Mouse (Mus musculus): ENCODE results near the gene Qk. TPM values are rescaled to one million over a fixed set of nuclear protein-coding genes. Genes with fewer than 3 reads are reported as not detected.

Qk gene
- polyA plus RNA-seq (2015; fragmentation: Nextera tagmentation; extraction: Ambion mirVana), result 25.7 and 26.1 TPM in 2 replicates

- Histone ChIP-seq H3K4me2 (peak within 1 kb of the TSS; percentile 54), H3K27me3 (no peaks in the 10 kb centered on the region), H3K9me3 (no peaks in the 10 kb centered on the region), H3K36me3 (no peaks in the 10 kb centered on the region), H3K27ac (peak within 1 kb of the TSS; percentile 99), H3K4me3 (peak within 1 kb of the TSS; percentile 85), H3K9ac (peak within 1 kb of the TSS; percentile 94), H3K4me1 (peaks cover 4% of the 10 kb centered on the region)
- WGBS, result under 1% methylated on average over 86 of the region's 86 CpGs
- ATAC-seq (ENCODE audit: insufficient number of reproducible peaks, low FRiP score, low TSS enrichment, low read depth), result peak; percentile 85
These were observed at the start of gene Qk for GRCm38 (mm10) chr17:10319685-10320455. TSS of gene Qk (minus strand) at chr17:10319854.

- Histone ChIP-seq H3K9ac (no peak overlapping the region), H3K27ac (no peak overlapping the region), H3K4me2 (no peak overlapping the region), H3K9me3 (no peaks in the 10 kb centered on the region), H3K36me3 (no peaks in the 10 kb centered on the region), H3K4me3 (no peak overlapping the region), H3K4me1 (0 out of 2 replicates have a peak, but pooled peaks cover 5% of the 10 kb centered on the region), H3K27me3 (no peaks in the 10 kb centered on the region)
- 66% methylated on average over 5 of the region's 5 CpGs for WGBS
- ATAC-seq (ENCODE audit: insufficient number of reproducible peaks, low FRiP score, low TSS enrichment, low read depth), result no peak
These were observed 47.4 kb upstream of the Qk start for GRCm38 (mm10) chr17:10367044-10367443.

- no peaks in the 10 kb centered on the region for H3K36me3 ChIP-seq
- H3K4me2 ChIP-seq, result no peak overlapping the region
- 80% methylated on average over 4 of the region's 4 CpGs for WGBS
- no peaks in the 10 kb centered on the region for H3K27me3 ChIP-seq
- no peak overlapping the region for H3K9ac ChIP-seq
- H3K4me3 ChIP-seq, result no peak overlapping the region
- no peak overlapping the region for H3K27ac ChIP-seq
- ATAC-seq (ENCODE audit: insufficient number of reproducible peaks, low FRiP score, low TSS enrichment, low read depth), result no peak
- 0 out of 2 replicates have a peak, but pooled peaks cover 5% of the 10 kb centered on the region for H3K4me1 ChIP-seq
- H3K9me3 ChIP-seq, result no peaks in the 10 kb centered on the region
These were observed 46.9 kb upstream of the Qk start for GRCm38 (mm10) chr17:10366577-10366976.

- Histone ChIP-seq H3K27ac (no peak overlapping the region), H3K4me3 (no peak overlapping the region), H3K9me3 (no peaks in the 10 kb centered on the region), H3K27me3 (no peaks in the 10 kb centered on the region), H3K4me1 (0 out of 2 replicates have a peak, but pooled peaks cover 5% of the 10 kb centered on the region), H3K4me2 (no peak overlapping the region), H3K36me3 (no peaks in the 10 kb centered on the region), H3K9ac (no peak overlapping the region)
- 61% methylated on average over 13 of the region's 13 CpGs for whole genome bisulfite sequencing
- no peak for ATAC-seq (ENCODE audit: insufficient number of reproducible peaks, low FRiP score, low TSS enrichment, low read depth)
These were observed 46.1 kb upstream of the Qk start for GRCm38 (mm10) chr17:10365501-10366482.

- Histone ChIP-seq H3K4me1 (0 out of 2 replicates have a peak, but pooled peaks cover 5% of the 10 kb centered on the region), H3K4me3 (no peak overlapping the region), H3K4me2 (no peak overlapping the region), H3K36me3 (no peaks in the 10 kb centered on the region), H3K27ac (no peak overlapping the region), H3K27me3 (no peaks in the 10 kb centered on the region), H3K9me3 (no peaks in the 10 kb centered on the region), H3K9ac (no peak overlapping the region)
- WGBS, result 70% methylated on average over 3 of the region's 3 CpGs
- ATAC-seq (ENCODE audit: insufficient number of reproducible peaks, low FRiP score, low TSS enrichment, low read depth), result no peak
These were observed 43.5 kb upstream of the Qk start for GRCm38 (mm10) chr17:10363151-10363550.

- ATAC-seq (ENCODE audit: insufficient number of reproducible peaks, low FRiP score, low TSS enrichment, low read depth), result no peak
- Histone ChIP-seq H3K4me1 (0 out of 2 replicates have a peak, but pooled peaks cover 3% of the 10 kb centered on the region), H3K27ac (no peak overlapping the region), H3K4me3 (no peak overlapping the region), H3K9ac (no peak overlapping the region), H3K9me3 (no peaks in the 10 kb centered on the region), H3K4me2 (no peak overlapping the region), H3K36me3 (no peaks in the 10 kb centered on the region), H3K27me3 (no peaks in the 10 kb centered on the region)
- 90% methylated on average over 7 of the region's 7 CpGs for WGBS
These were observed 42.2 kb upstream of the Qk start for GRCm38 (mm10) chr17:10361882-10362291.

GRCm38 (mm10) chr17:10360738-10361137 lies 41.1 kb upstream of the Qk start:
- H3K4me2 ChIP-seq, result no peak overlapping the region
- no peak overlapping the region for H3K4me3 ChIP-seq
- no peaks in the 10 kb centered on the region for H3K27me3 ChIP-seq
- ATAC-seq (ENCODE audit: insufficient number of reproducible peaks, low FRiP score, low TSS enrichment, low read depth), result no peak
- H3K27ac ChIP-seq, result no peak overlapping the region
- H3K9me3 ChIP-seq, result no peaks in the 10 kb centered on the region
- 72% methylated on average over 4 of the region's 4 CpGs for WGBS
- no peak overlapping the region for H3K9ac ChIP-seq
- H3K36me3 ChIP-seq, result no peaks in the 10 kb centered on the region
- peaks cover 2% of the 10 kb centered on the region; the same call in 1 of the 2 replicates for H3K4me1 ChIP-seq

- Histone ChIP-seq H3K9me3 (no peaks in the 10 kb centered on the region), H3K36me3 (no peaks in the 10 kb centered on the region), H3K27me3 (no peaks in the 10 kb centered on the region), H3K4me2 (no peak overlapping the region), H3K4me3 (no peak overlapping the region), H3K9ac (no peak overlapping the region), H3K4me1 (peaks cover 5% of the 10 kb centered on the region; the same call in 1 of the 2 replicates), H3K27ac (no peak overlapping the region)
- ATAC-seq (ENCODE audit: insufficient number of reproducible peaks, low FRiP score, low TSS enrichment, low read depth), result no peak
- 59% methylated on average over 14 of the region's 14 CpGs for WGBS
These were observed 39.8 kb upstream of the Qk start for GRCm38 (mm10) chr17:10359466-10359865.

- H3K27me3 ChIP-seq, result no peaks in the 10 kb centered on the region
- H3K9me3 ChIP-seq, result no peaks in the 10 kb centered on the region
- 74% methylated on average over 12 of the region's 12 CpGs for WGBS
- no peak overlapping the region for H3K9ac ChIP-seq
- no peak overlapping the region for H3K27ac ChIP-seq
- no peaks in the 10 kb centered on the region for H3K36me3 ChIP-seq
- no peak for ATAC-seq (ENCODE audit: insufficient number of reproducible peaks, low FRiP score, low TSS enrichment, low read depth)
- no peak overlapping the region for H3K4me3 ChIP-seq
- H3K4me1 ChIP-seq, result peaks cover 5% of the 10 kb centered on the region; the same call in 1 of the 2 replicates
- H3K4me2 ChIP-seq, result no peak overlapping the region
These were observed 37.7 kb upstream of the Qk start for GRCm38 (mm10) chr17:10357348-10357747.

GRCm38 (mm10) chr17:10356294-10356693 lies 36.6 kb upstream of the Qk start:
- no peaks in the 10 kb centered on the region for H3K9me3 ChIP-seq
- no peaks in the 10 kb centered on the region for H3K36me3 ChIP-seq
- H3K4me1 ChIP-seq, result peaks cover 5% of the 10 kb centered on the region; the same call in 1 of the 2 replicates
- WGBS, result 42% methylated on average over 6 of the region's 6 CpGs
- H3K9ac ChIP-seq, result no peak overlapping the region
- H3K27ac ChIP-seq, result no peak overlapping the region
- H3K4me2 ChIP-seq, result no peak overlapping the region
- H3K4me3 ChIP-seq, result no peak overlapping the region
- no peak for ATAC-seq (ENCODE audit: insufficient number of reproducible peaks, low FRiP score, low TSS enrichment, low read depth)
- no peaks in the 10 kb centered on the region for H3K27me3 ChIP-seq

- no peaks in the 10 kb centered on the region for H3K27me3 ChIP-seq
- no peaks in the 10 kb centered on the region for H3K36me3 ChIP-seq
- ATAC-seq (ENCODE audit: insufficient number of reproducible peaks, low FRiP score, low TSS enrichment, low read depth), result no peak
- no peak overlapping the region for H3K4me3 ChIP-seq
- 11% methylated on average over 8 of the region's 8 CpGs for WGBS
- peaks cover 5% of the 10 kb centered on the region; the same call in 1 of the 2 replicates for H3K4me1 ChIP-seq
- no peak overlapping the region for H3K9ac ChIP-seq
- H3K4me2 ChIP-seq, result no peak overlapping the region
- no peaks in the 10 kb centered on the region for H3K9me3 ChIP-seq
- H3K27ac ChIP-seq, result no peak overlapping the region
These were observed 36.1 kb upstream of the Qk start for GRCm38 (mm10) chr17:10355746-10356145.

All from limb, embryonic 15.5 days (tissue).